Mouse (Mus musculus): ENCODE data around the gene Stx2.

GRCm38 (mm10) chr5:129052636-129053355 lies 44.4 kb upstream of the Stx2 start:
- no peak for TF ChIP-seq TAL1 (IDR thresholded peaks at IDR 0.05; ENCODE audit: low read length)
- TF ChIP-seq GATA1 (IDR thresholded peaks at IDR 0.05; ENCODE audit: low read length), result no peak

All from erythroblast, embryonic 14.5 days (primary cell).